Mouse (Mus musculus): ENCODE data around the gene Brinp1.

GRCm38 (mm10) chr4:68845964-68846363 lies 108.2 kb downstream of the Brinp1 start:
- TF ChIP-seq TBP (conservative IDR thresholded peaks at IDR 0.05; ENCODE audit: low read depth, low read length) (no peak), GABPA (IDR thresholded peaks at IDR 0.05; ENCODE audit: insufficient replicate concordance, low read depth, low read length) (no peak)

Data from CH12.LX (cell line).